Mouse (Mus musculus) G1E (cell line): ENCODE results near the gene Galnt6.

ENCODE experiments used
- CTCF ChIP-seq: IDR thresholded peaks from 2 replicates; pipeline ENCODE4 v1.5.1; 2012; ENCODE audit warnings: low read depth, low read length, inconsistent platforms, mixed read lengths
- GATA1 ChIP-seq: IDR thresholded peaks from 2 replicates; pipeline ENCODE4 v1.6.1; 2012; ENCODE audit warnings: borderline replicate concordance, low read length, inconsistent platforms, mixed read lengths
- GATA2 ChIP-seq: IDR thresholded peaks from 2 replicates; pipeline ENCODE4 v1.6.1; 2012; ENCODE audit warnings: low read depth, low read length, inconsistent platforms, borderline replicate concordance
- TAL1 ChIP-seq: conservative IDR thresholded peaks from 2 replicates; pipeline ENCODE4 v1.6.1; 2012; ENCODE audit warnings: low read depth, low read length, inconsistent platforms, mixed read lengths

- TF ChIP-seq CTCF (no peak), TAL1 (no peak), GATA1 (no peak), GATA2 (no peak)
Measured at GRCm38 (mm10) chr15:100667871-100668545, 61.2 kb downstream of the Galnt6 start.
